Mouse (Mus musculus) lung, adult 2 months (tissue): ENCODE results near the gene Cnr2.

ENCODE experiments used
- CTCF ChIP-seq: fragments of 200-500 bp; IDR thresholded peaks from 2 replicates; pipeline ENCODE4 v1.5.1; 2011; ENCODE audit warnings: mild to moderate bottlenecking, low read length, control low read depth; ENCODE audit not compliant: insufficient read depth
- POLR2A ChIP-seq: fragments of 200-500 bp; IDR thresholded peaks from 2 replicates; pipeline ENCODE4 v1.6.1; 2011; ENCODE audit warnings: low read depth, mild to moderate bottlenecking, control low read depth, low read length, borderline replicate concordance; ENCODE audit errors: extremely low read depth

- TF ChIP-seq POLR2A (no peak), CTCF (no peak)
These were observed 11.4 kb downstream of the Cnr2 start for GRCm38 (mm10) chr4:135906633-135907032.
